Mouse (Mus musculus): ENCODE data around the gene Apof.
A peak's percentile ranks its signal among the peaks of the same experiment; 100 is the strongest.

Gene Apof

DNA sequence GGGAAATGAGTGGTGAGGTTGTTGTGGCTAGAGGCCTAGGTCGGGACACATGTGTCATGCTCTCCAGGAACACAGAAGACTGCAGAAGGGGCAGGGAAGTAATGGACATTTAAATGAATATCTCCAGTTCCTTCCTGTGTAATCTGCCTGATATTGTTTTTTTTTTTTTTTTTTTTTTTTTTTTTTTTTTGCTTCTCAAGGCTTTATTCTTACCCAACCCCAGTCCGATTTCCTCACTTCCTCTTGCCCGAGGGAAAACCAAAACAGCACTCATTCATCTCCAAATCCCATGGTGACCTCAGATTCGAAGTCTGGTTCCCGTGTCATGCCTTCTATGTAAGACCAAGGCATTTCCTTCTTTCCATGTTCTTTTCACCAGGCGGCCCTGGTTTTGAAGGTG is 29.8 kb downstream of the Apof start:
- DNase-seq (ENCODE audit: low read depth, low spot score) = no peak

DNA sequence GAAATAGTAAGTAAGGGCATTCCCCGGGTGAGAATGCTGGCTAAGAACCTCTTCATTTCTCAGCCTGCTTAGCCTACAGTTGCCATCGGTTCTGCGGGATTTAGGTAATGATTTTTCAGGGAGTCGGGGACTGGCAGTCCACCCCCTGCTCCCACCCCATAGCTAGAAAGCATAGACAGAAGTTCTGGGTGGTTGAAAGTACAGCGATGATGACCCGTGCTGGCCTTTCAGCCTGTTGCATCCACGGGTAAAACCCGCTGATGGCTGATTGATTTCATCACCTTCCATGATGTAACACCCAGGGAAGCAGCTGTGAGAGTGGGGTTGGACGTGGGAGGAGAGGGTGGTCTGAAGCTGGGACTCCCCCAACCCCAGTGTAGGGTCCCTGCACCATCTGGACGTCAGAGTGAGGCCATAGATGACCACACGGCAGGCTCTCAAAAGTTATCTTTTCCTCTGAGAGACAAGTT is 30.3 kb downstream of the Apof start, which contains the start of gene Il23a:
TSS of gene Il23a (minus strand) at position 51 of the 470 bp plus-strand sequence.
- no peak for DNase-seq (ENCODE audit: low read depth, low spot score)

DNA sequence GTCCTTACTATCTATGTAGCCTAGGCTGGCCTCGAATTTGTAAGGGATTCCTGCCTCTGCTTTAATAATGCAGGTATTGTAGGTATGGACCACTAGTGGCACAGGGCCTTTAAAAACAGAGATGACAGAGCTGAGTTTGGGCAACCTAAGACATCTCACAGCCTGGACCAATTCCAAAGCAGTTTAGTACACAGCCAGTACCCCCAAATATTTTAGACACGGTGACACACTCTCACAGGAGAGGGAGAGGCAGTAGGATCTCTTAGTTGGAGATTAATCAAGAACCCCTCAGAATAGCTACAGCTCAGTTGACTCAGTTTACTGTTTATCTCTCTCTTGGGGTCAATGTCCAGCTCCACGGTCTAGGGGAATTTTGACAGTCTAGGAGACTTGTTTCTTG is 33.9 kb downstream of the Apof start:
- no peak for DNase-seq (ENCODE audit: low read depth, low spot score)

DNA sequence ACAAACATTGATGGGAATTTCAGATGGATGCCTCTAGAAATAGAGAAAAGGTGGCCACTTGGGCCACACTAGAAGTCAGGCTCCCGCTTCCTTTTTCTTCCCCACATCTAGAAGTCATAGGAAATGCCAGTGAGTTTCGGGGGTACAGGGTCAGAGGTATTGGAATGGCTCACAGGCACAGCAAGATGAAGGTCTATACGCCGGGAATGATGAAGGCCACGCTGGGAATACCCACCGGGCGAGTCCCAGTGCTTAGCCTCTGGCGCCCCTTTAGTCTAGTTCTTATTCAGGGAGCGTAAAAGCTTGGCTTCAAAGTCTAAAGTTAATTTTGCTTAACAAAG is 34.3 kb downstream of the Apof start:
- DNase-seq (ENCODE audit: low read depth, low spot score) = no peak

DNA sequence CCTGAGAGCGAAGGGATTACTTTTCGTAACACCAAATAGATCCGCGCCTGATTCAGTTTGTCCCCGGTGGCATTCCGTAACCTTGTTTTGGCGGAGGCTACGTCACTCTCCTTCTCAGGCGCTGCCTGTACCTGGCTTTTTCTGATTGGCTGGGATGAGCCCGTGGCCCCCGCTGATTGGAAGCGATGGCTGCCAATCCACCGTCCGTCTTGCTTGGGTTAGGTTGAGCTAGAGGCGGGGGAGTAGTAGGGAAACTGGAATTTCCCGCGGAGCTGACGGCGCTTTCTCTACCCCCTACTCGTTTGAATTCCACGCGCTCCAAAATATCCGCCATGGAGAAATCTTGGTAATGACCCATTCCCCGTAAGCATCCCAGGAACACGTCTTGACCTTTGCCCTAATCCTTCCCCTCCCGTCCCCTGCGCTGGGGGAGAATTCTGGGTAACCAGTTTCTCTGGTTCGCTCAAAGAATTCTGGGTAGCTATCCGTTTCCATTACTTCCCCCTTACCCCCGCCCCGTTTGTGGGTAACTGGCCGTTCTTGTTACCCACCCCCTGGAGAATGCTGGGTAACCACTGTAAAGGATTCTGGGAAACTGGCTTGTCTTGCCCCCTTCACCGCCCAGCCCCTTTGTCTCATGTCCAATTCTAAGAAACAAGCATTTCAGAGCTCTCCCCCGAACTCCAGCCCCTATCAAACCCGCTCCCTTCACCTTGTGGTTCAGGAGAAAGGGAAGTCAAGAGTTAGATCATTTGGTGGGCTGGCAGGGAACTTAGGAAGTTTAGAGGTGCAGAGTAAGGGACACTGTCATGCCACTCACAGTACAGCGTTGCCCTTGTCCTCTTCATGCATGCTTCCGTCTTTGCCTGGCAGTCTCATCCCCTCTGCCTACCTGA is 34.9 kb downstream of the Apof start, which contains the start of gene Pan2:
TSS of gene Pan2 (plus strand) at position 210 of the 896 bp plus-strand sequence.
- DNase-seq (ENCODE audit: low read depth, low spot score) = peak; percentile 99

DNA sequence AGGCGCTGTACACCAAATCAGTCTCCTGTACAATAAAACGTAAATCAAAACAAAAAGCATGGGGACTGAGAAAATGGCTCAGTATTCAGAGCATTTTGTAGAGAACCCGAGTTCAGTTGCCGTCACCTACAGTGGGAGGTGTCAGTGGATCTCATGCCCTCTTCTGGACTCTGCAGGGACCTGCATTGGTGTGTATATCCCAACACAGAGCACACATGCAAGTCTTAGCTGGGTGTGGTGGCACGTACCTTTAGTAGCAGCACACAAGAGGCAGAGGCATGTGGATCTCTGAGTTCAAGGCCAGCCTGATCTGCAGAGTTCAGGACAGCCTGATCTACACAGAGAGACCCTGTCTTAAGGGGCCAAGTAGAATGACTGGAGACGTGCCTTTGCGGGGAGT is 41.2 kb downstream of the Apof start:
- DNase-seq (ENCODE audit: low read depth, low spot score) = no peak

DNA sequence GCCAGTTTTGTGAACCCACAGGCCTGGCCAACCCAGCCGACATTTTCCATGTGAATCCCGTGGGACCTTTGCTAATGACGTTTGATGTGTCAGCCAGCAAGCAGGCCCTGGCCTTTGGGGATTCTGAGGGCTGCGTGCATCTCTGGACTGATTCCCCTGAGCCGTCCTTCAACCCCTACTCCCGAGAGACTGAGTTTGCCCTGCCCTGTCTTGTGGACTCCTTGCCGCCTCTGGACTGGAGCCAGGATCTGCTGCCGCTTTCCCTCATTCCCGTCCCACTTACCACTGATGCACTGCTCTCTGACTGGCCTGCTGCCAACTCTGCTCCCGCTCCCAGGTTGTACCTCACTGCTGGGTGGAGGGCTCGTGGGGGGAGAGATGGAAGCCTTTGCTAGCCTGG is 41.7 kb downstream of the Apof start:
- peak; percentile 21 for DNase-seq (ENCODE audit: low read depth, low spot score)

DNA sequence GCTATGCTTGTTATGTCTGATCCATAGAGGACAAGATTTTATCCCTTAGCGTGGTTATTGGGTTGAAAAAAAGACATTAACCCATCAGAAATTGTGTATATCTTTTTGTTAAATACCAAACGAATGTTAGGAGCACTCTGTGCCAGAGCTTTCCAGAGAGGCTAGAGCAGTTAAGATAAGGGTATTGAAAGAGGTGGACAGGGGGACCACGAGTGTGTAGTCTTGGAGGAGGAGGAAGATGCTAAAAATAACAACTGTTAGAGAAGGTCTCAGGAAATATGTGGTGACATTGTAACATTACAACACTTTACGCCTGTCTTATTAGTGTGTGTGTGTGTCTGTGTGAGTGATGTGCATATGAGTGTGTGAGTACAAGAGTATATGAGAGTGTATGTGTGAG is 42.4 kb downstream of the Apof start:
- no peak for DNase-seq (ENCODE audit: low read depth, low spot score)

DNA sequence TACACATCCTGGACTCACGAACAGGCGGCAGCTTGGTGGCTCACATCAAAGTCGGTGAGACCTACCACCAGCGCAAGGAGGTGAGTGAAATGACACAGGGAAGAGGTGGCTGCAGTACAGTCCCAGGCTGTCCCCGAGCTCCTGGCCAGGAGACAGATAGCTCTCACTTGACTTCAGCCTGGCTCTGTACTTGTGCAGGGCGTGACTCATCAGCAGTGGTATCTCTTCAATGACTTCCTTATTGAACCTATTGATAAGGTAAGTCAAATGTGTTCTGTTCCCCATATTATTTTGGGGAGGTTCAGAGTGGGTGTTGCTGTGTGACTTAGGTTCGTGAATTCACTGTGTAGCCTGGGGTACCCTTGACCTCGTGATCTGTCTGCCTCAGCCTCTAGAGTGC is 47.1 kb downstream of the Apof start:
- no peak for DNase-seq (ENCODE audit: low read depth, low spot score)

All from skeletal muscle tissue, adult 2 months (tissue).